Mouse (Mus musculus) midbrain, embryonic 14.5 days (tissue): Measurements from ENCODE around the gene Ttc8. TPM values are rescaled to one million over a fixed set of nuclear protein-coding genes. Genes with fewer than 3 reads are reported as not detected.
A peak's percentile ranks its signal among the peaks of the same experiment; 100 is the strongest.

Experiments used
- ATAC-seq: fragments of 200-750 bp; cut with Nextera tagmentation; 2 replicates; pipeline ENCODE4 v1.8.0; 2017; ENCODE audit warnings: moderate number of reproducible peaks, moderate library complexity; ENCODE audit not compliant: low FRiP score, low TSS enrichment
- DNase-seq: peaks from one replicate; pipeline ENCODE4 v3.0.0-alpha.2; 2015
- H3K27ac ChIP-seq: fragments of 300-500 bp; sonication (generic); replicated peaks from 2 replicates; pipeline ENCODE4 v1.5.1; 2014; ENCODE audit warnings: mild to moderate bottlenecking, low read depth, low read length, moderate library complexity
- H3K27me3 ChIP-seq: fragments of 300-500 bp; sonication (generic); 2 replicates; pipeline ENCODE4 v1.6.1; 2014; ENCODE audit warnings: low read length, control low read depth, mixed read lengths; ENCODE audit not compliant: control insufficient read depth, insufficient read depth
- H3K36me3 ChIP-seq: fragments of 300-500 bp; sonication (generic); 2 replicates; pipeline ENCODE4 v1.6.1; 2014; ENCODE audit warnings: low read length, control low read depth; ENCODE audit not compliant: control insufficient read depth, insufficient read depth
- H3K4me1 ChIP-seq: fragments of 300-500 bp; sonication (generic); 2 replicates; pipeline ENCODE4 v1.6.1; 2014; ENCODE audit warnings: mild to moderate bottlenecking, antibody characterized with exemption, low read length, control low read depth; ENCODE audit not compliant: control insufficient read depth, insufficient read depth
- H3K4me2 ChIP-seq: fragments of 300-500 bp; sonication (generic); 2 replicates; pipeline ENCODE4 v1.6.1; 2014; ENCODE audit warnings: mild to moderate bottlenecking, low read length, moderate library complexity
- H3K4me3 ChIP-seq: fragments of 300-500 bp; sonication (generic); replicated peaks from 2 replicates; pipeline ENCODE4 v1.5.1; 2014; ENCODE audit warnings: low read depth, low read length
- H3K9ac ChIP-seq: fragments of 300-500 bp; sonication (generic); replicated peaks from 2 replicates; pipeline ENCODE4 v1.6.1; 2014; ENCODE audit warnings: mild to moderate bottlenecking, low read length, moderate library complexity
- H3K9me3 ChIP-seq: fragments of 300-500 bp; sonication (generic); 2 replicates; pipeline ENCODE4 v1.6.1; 2016; ENCODE audit warnings: low read length, control low read depth, mixed read lengths; ENCODE audit not compliant: control insufficient read depth
- WGBS: fragments of 180-500 bp; shearing (Covaris S2); extraction: QIAGEN DNeasy Blood & Tissue Kit; methylation state at CpG from one replicate; pipeline ENCODE4 v1.1.7; 2014; 5-methylcytosine and 5-hydroxymethylcytosine counted together
- polyA plus RNA-seq: library from polyadenylated mRNA; unstranded; fragments of >200 nt; fragmentation: Nextera tagmentation; extraction: Ambion mirVana; gene quantifications from 2 replicates; pipeline ENCODE4 v1.2.1, GENCODE M21; 2014

Ttc8 gene
- polyA plus RNA-seq, 1 experiment from 2014 or later: 38.5 TPM

- H3K36me3 ChIP-seq: peaks cover 30% of the 10 kb centered on the region
- H3K9ac ChIP-seq: no peak overlapping the region
- H3K9me3 ChIP-seq: no peaks in the 10 kb centered on the region
- ATAC-seq: no peak
- H3K4me2 ChIP-seq: no peak overlapping the region
- no peaks in the 10 kb centered on the region for H3K4me1 ChIP-seq
- no peak overlapping the region for H3K4me3 ChIP-seq
- no peak overlapping the region for H3K27ac ChIP-seq
- no peak for DNase-seq
- 98% methylated on average over 2 of the region's 2 CpGs for WGBS
- H3K27me3 ChIP-seq: no peaks in the 10 kb centered on the region
These were observed 64.4 kb downstream of the Ttc8 start for GRCm38 (mm10) chr12:98984785-98985184.

- Histone ChIP-seq H3K9ac (no peak overlapping the region), H3K36me3 (no peaks in the 10 kb centered on the region), H3K27me3 (no peaks in the 10 kb centered on the region), H3K27ac (peak overlapping the region; percentile 90), H3K4me3 (no peak overlapping the region), H3K4me1 (peaks cover 17% of the 10 kb centered on the region), H3K9me3 (no peaks in the 10 kb centered on the region), H3K4me2 (no peak overlapping the region)
- ATAC-seq: no peak; the same call in 1 of the 2 replicates
- WGBS: 15% methylated on average over 2 of the region's 2 CpGs
- DNase-seq: peak; percentile 46
These were observed 70.9 kb downstream of the Ttc8 start for GRCm38 (mm10) chr12:98991076-98991829.

GRCm38 (mm10) chr12:98991830-98992216 is 71.4 kb downstream of the Ttc8 start:
- no peak overlapping the region for H3K4me2 ChIP-seq
- no peak overlapping the region for H3K9ac ChIP-seq
- no peaks in the 10 kb centered on the region for H3K27me3 ChIP-seq
- H3K4me3 ChIP-seq: no peak overlapping the region
- peak overlapping the region; percentile 90 for H3K27ac ChIP-seq
- WGBS: 39% methylated on average over 3 of the region's 3 CpGs
- no peak; the same call in 1 of the 2 replicates for ATAC-seq
- DNase-seq: peak; percentile 76
- peaks cover 17% of the 10 kb centered on the region for H3K4me1 ChIP-seq
- H3K36me3 ChIP-seq: no peaks in the 10 kb centered on the region
- no peaks in the 10 kb centered on the region for H3K9me3 ChIP-seq

- 95% methylated on average over 2 of the region's 2 CpGs for WGBS
- H3K4me2 ChIP-seq: no peak overlapping the region
- no peak overlapping the region for H3K9ac ChIP-seq
- no peak overlapping the region for H3K27ac ChIP-seq
- no peak overlapping the region for H3K4me3 ChIP-seq
- peaks cover 17% of the 10 kb centered on the region for H3K4me1 ChIP-seq
- DNase-seq: no peak
- no peaks in the 10 kb centered on the region for H3K9me3 ChIP-seq
- no peak for ATAC-seq
- no peaks in the 10 kb centered on the region for H3K27me3 ChIP-seq
- H3K36me3 ChIP-seq: no peaks in the 10 kb centered on the region
These were observed 73.4 kb downstream of the Ttc8 start for GRCm38 (mm10) chr12:98993736-98994135.

GRCm38 (mm10) chr12:98994366-98994765 is 74.0 kb downstream of the Ttc8 start:
- ATAC-seq (no peak), DNase-seq (no peak)
- H3K4me2 ChIP-seq: no peak overlapping the region
- no peaks in the 10 kb centered on the region for H3K27me3 ChIP-seq
- no peak overlapping the region for H3K4me3 ChIP-seq
- H3K9me3 ChIP-seq: no peaks in the 10 kb centered on the region
- 70% methylated on average over 3 of the region's 3 CpGs for WGBS
- H3K9ac ChIP-seq: no peak overlapping the region
- H3K27ac ChIP-seq: no peak overlapping the region
- peaks cover 17% of the 10 kb centered on the region for H3K4me1 ChIP-seq
- no peaks in the 10 kb centered on the region for H3K36me3 ChIP-seq

GRCm38 (mm10) chr12:98995881-98996280 is 75.5 kb downstream of the Ttc8 start:
- Histone ChIP-seq H3K4me3 (no peak overlapping the region), H3K27me3 (no peaks in the 10 kb centered on the region), H3K4me1 (peaks cover 11% of the 10 kb centered on the region), H3K4me2 (no peak overlapping the region), H3K36me3 (no peaks in the 10 kb centered on the region), H3K9ac (no peak overlapping the region), H3K27ac (no peak overlapping the region), H3K9me3 (no peaks in the 10 kb centered on the region)
- ATAC-seq (no peak), DNase-seq (no peak)
- 93% methylated on average over 1 of the region's 1 CpGs for WGBS

- Histone ChIP-seq H3K27ac (no peak overlapping the region), H3K9me3 (no peaks in the 10 kb centered on the region), H3K27me3 (no peaks in the 10 kb centered on the region), H3K36me3 (no peaks in the 10 kb centered on the region), H3K9ac (no peak overlapping the region), H3K4me1 (peaks cover 5% of the 10 kb centered on the region; the same call in 1 of the 2 replicates), H3K4me3 (no peak overlapping the region), H3K4me2 (no peak overlapping the region)
- DNase-seq (peak; percentile 26), ATAC-seq (no peak)
- 13% methylated on average over 6 of the region's 6 CpGs for WGBS
These were observed 76.2 kb downstream of the Ttc8 start for GRCm38 (mm10) chr12:98996581-98996988.

GRCm38 (mm10) chr12:98997046-98997445 is 76.7 kb downstream of the Ttc8 start:
- no peaks in the 10 kb centered on the region for H3K36me3 ChIP-seq
- ATAC-seq (no peak), DNase-seq (no peak)
- H3K9ac ChIP-seq: no peak overlapping the region
- H3K4me3 ChIP-seq: no peak overlapping the region
- no peaks in the 10 kb centered on the region for H3K9me3 ChIP-seq
- no peak overlapping the region for H3K27ac ChIP-seq
- 95% methylated on average over 5 of the region's 5 CpGs for WGBS
- no peak overlapping the region for H3K4me2 ChIP-seq
- peaks cover under 1% of the 10 kb centered on the region; the same call in 1 of the 2 replicates for H3K4me1 ChIP-seq
- no peaks in the 10 kb centered on the region for H3K27me3 ChIP-seq
